In the genomic region with DNA sequence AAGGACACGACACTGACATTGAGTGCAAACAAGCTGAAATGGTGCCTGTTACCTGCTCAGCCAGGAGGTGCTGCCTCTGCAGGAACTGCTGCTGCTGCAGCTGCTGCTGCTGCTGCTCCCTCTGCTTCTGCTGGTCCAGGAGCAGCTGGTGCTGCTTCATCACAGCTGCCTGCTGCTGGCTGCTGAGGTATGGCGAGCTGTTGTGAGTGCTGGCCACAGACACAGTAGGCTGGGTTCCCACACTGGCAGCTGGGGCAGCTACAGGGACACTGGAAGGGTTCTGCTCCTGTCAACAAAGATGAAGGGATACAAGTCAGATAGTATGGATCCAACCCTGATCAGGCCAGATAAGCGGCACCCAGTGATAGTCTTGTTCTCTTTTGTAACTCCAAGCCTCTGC, we compare ENCODE assay signal across 21 mouse cellular contexts. TPM values are rescaled to one million over a fixed set of nuclear protein-coding genes. Genes with fewer than 3 reads are reported as not detected.
"Had no signal": no experiment of that assay in that cellular context is flagged by ENCODE, and none has a peak within 500 bp of the region (broad histone marks: within the 10 kb centered on the region; RNA-seq: fewer than 3 reads in every experiment).

No protein-coding gene starts in this region.

- H3K9ac ChIP-seq: kidney, embryonic 15.5 days; liver, embryonic 13.5 days; midbrain, embryonic 13.5 days; neural tube, embryonic 12.5 days; neural tube, embryonic 15.5 days had no signal

- ATAC-seq: inflammation-experienced regulatory T-cells, adult 6 months; midbrain, embryonic 13.5 days had no signal

- H3K9me3 ChIP-seq: kidney, embryonic 15.5 days; liver, embryonic 13.5 days; megakaryocyte, embryonic 14.5 days; midbrain, embryonic 10.5 days; midbrain, embryonic 13.5 days; neural tube, embryonic 12.5 days; neural tube, embryonic 15.5 days had no signal

- H3K27me3 ChIP-seq: kidney, embryonic 15.5 days; liver, embryonic 13.5 days; megakaryocyte, embryonic 14.5 days; midbrain, embryonic 13.5 days; neural tube, embryonic 12.5 days; neural tube, embryonic 15.5 days had no signal

- H3K4me1 ChIP-seq: kidney, embryonic 15.5 days; midbrain, embryonic 10.5 days; midbrain, embryonic 13.5 days; neural tube, embryonic 12.5 days; neural tube, embryonic 15.5 days had no signal

- DNase-seq: kidney, adult 11 months; kidney, adult 8-10 months; kidney, postnatal 10 days; kidney, postnatal 36 days; layer of hippocampus, postnatal 36 days; liver, embryonic 13.5 days; right cerebral cortex, adult 18-20 months; right cerebral cortex, postnatal 14 days; right cerebral cortex, postnatal 4 days; thymus, adult 18-20 months; thymus, postnatal 36 days had no signal

- H3K27ac ChIP-seq: kidney, embryonic 15.5 days; left cerebral cortex, adult 2 months; liver, embryonic 13.5 days; macrophage; midbrain, embryonic 10.5 days; midbrain, embryonic 13.5 days; neural tube, embryonic 12.5 days; neural tube, embryonic 15.5 days; stomach, postnatal 0 days had no signal

- H3K4me2 ChIP-seq: kidney, embryonic 15.5 days; liver, embryonic 13.5 days; midbrain, embryonic 13.5 days; neural tube, embryonic 12.5 days; neural tube, embryonic 15.5 days had no signal

- H3K4me3 ChIP-seq: kidney, embryonic 15.5 days; left cerebral cortex, adult 2 months; liver, embryonic 13.5 days; megakaryocyte, embryonic 14.5 days; midbrain, embryonic 10.5 days; midbrain, embryonic 13.5 days; neural tube, embryonic 12.5 days; neural tube, embryonic 15.5 days had no signal

RNA-seq across cellular contexts. Expression of gene Ltc4s, which starts 24.8 kb away (rescaled TPM):
- polyA plus RNA-seq: inflammation-experienced regulatory T-cells, adult 6 months had no signal
